Mouse (Mus musculus) cortical plate, adult 2 months (tissue): ENCODE measurements around the gene P2ry12.

ENCODE experiments used
- CTCF ChIP-seq: fragments of 200-500 bp; IDR thresholded peaks from 2 replicates; pipeline ENCODE4 v1.5.1; 2011; ENCODE audit warnings: mild to moderate bottlenecking, control low read depth, low read length; ENCODE audit not compliant: insufficient read depth; ENCODE audit errors: extremely low read depth
- POLR2A ChIP-seq: fragments of 200-500 bp; IDR thresholded peaks from 2 replicates; pipeline ENCODE4 v1.6.1; 2011; ENCODE audit warnings: mild to moderate bottlenecking, low read length, control low read depth; ENCODE audit not compliant: insufficient read depth; ENCODE audit errors: extremely low read depth

DNA sequence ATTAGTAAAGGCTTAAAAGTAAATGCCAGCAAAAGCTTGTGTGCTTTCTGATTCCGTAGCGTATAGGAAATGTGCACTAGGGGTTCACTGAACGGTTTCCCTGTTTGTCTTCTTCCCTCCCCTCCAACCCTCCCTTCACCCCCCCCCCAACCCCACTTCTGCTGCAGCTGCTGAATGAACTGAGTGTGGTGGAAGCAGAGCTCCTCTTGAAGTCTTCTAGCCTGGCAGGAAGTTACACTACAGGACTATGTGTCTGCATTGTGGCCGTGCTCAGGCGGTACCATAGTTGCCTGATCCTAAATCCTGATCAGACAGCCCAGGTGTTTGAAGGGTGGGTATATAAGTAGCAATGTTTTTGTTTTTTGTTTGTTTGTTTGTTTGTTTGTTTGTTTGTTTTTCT, 27.8 kb downstream of the P2ry12 start:
- TF ChIP-seq POLR2A (no peak), CTCF (no peak)
